Mouse (Mus musculus) liver, postnatal 0 days (tissue): ENCODE data around the gene Coq8b. TPM values are rescaled to one million over a fixed set of nuclear protein-coding genes. Genes with fewer than 3 reads are reported as not detected.
A peak's percentile ranks its signal among the peaks of the same experiment; 100 is the strongest.

ENCODE experiments used
- ATAC-seq: fragments of 200-750 bp; cut with Nextera tagmentation; 2 replicates; pipeline ENCODE4 v1.8.0; 2017; ENCODE audit warnings: mild to moderate bottlenecking, moderate library complexity
- DNase-seq: peaks from one replicate; pipeline ENCODE4 v3.0.0-alpha.2; 2016
- H3K27ac ChIP-seq: fragments of 300-500 bp; sonication (generic); 2 replicates; pipeline ENCODE4 v1.5.1; 2014; ENCODE audit warnings: antibody characterized with exemption, moderate library complexity, mild to moderate bottlenecking, low read depth
- H3K27me3 ChIP-seq: fragments of 300-500 bp; sonication (generic); 2 replicates; pipeline ENCODE4 v1.6.1; 2014; ENCODE audit warnings: low read length, control low read depth, mixed read lengths; ENCODE audit not compliant: insufficient read depth
- H3K36me3 ChIP-seq: fragments of 300-500 bp; sonication (generic); replicated peaks from 2 replicates; pipeline ENCODE4 v1.6.1; 2014; ENCODE audit warnings: mild to moderate bottlenecking, control low read depth, low read length, moderate library complexity, mixed read lengths; ENCODE audit not compliant: insufficient read depth
- H3K4me1 ChIP-seq: fragments of 300-500 bp; sonication (generic); 2 replicates; pipeline ENCODE4 v1.6.1; 2014; ENCODE audit warnings: antibody characterized with exemption, mild to moderate bottlenecking, control low read depth; ENCODE audit not compliant: insufficient read depth
- H3K4me2 ChIP-seq: fragments of 300-500 bp; sonication (generic); 2 replicates; pipeline ENCODE4 v1.6.1; 2014; ENCODE audit warnings: low read depth, mild to moderate bottlenecking, low read length, moderate library complexity, mixed read lengths
- H3K4me3 ChIP-seq: fragments of 300-500 bp; sonication (generic); 2 replicates; pipeline ENCODE4 v1.5.1; 2014; ENCODE audit warnings: low read depth, low read length
- H3K9ac ChIP-seq: fragments of 300-500 bp; sonication (generic); replicated peaks from 2 replicates; pipeline ENCODE4 v1.6.1; 2014; ENCODE audit warnings: mild to moderate bottlenecking, moderate library complexity
- H3K9me3 ChIP-seq: fragments of 300-500 bp; sonication (generic); 2 replicates; pipeline ENCODE4 v1.6.1; 2016; ENCODE audit warnings: mild to moderate bottlenecking, control low read depth, low read length, mixed read lengths
- CTCF ChIP-seq: sonication (generic); IDR thresholded peaks from 2 replicates; pipeline ENCODE4 v1.5.1; 2016; ENCODE audit warnings: antibody characterized with exemption, low read depth
- EP300 ChIP-seq: IDR thresholded peaks from 2 replicates; pipeline ENCODE4 v1.6.1; 2016; ENCODE audit warnings: antibody characterized with exemption, low read depth, mild to moderate bottlenecking
- WGBS: fragments of 180-500 bp; shearing (Covaris S2); extraction: QIAGEN DNeasy Blood & Tissue Kit; methylation state at CpG from one replicate; pipeline ENCODE4 v1.1.7; 2014; ENCODE audit not compliant: insufficient replicate concordance; 5-methylcytosine and 5-hydroxymethylcytosine counted together
- microRNA counts: library from miRNA; unstranded; fragments of <30 nt; microRNA quantifications from one replicate; lab custom pipeline; 2015
- microRNA-seq: library from miRNA; unstranded; fragments of <30 nt; microRNA quantifications from one replicate; pipeline ENCODE4, GENCODE M21; 2016
- polyA plus RNA-seq: library from polyadenylated mRNA; unstranded; fragments of >200 nt; fragmentation: Nextera tagmentation; extraction: Ambion mirVana; gene quantifications from 2 replicates; pipeline ENCODE4 v1.2.1, GENCODE M21; 2015

Coq8b gene
- polyA plus RNA-seq, 1 experiment from 2014 or later, result 20.1 TPM

DNA sequence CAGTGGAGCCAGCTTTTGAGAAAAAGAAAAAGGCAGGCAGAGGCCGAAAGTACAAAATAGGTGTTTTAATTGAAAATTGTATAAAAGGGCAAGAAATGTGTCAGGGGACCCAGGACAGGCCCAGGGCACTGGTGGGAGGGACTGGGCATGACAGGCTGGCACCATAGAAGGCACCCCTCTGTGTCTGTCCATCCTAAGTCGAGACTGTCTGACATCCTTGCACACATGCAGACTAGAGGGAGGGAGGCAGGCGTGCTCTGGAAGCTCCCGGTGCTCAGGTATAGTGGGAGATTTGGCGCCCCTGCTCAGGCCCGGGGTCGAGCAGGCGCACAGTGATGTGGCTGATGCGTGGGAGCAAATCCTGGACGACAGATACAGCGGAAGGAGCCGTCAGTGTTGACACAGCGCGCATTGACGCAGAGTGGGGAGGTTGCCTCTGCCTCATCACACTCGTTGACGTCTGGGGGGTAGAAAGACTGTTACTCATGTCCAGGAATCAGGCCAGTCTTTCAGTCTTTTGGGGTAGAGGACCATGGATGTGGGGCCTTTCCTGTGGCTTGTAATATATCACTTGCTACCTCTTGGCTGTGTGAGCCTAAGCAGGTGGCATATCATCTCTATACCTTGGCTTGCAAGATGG, 72.4 kb downstream of the Coq8b start:
- Histone ChIP-seq H3K4me1 (no peaks in the 10 kb centered on the region), H3K9me3 (no peaks in the 10 kb centered on the region), H3K4me3 (no peak overlapping the region), H3K27me3 (peaks cover 8% of the 10 kb centered on the region; the same call in 1 of the 2 replicates), H3K9ac (no peak overlapping the region), H3K36me3 (no peaks in the 10 kb centered on the region), H3K27ac (no peak overlapping the region), H3K4me2 (no peak overlapping the region)
- TF ChIP-seq CTCF (no peak), EP300 (no peak)
- WGBS, result 71% methylated on average over 17 of the region's 17 CpGs
- DNase-seq (no peak), ATAC-seq (no peak)

DNA sequence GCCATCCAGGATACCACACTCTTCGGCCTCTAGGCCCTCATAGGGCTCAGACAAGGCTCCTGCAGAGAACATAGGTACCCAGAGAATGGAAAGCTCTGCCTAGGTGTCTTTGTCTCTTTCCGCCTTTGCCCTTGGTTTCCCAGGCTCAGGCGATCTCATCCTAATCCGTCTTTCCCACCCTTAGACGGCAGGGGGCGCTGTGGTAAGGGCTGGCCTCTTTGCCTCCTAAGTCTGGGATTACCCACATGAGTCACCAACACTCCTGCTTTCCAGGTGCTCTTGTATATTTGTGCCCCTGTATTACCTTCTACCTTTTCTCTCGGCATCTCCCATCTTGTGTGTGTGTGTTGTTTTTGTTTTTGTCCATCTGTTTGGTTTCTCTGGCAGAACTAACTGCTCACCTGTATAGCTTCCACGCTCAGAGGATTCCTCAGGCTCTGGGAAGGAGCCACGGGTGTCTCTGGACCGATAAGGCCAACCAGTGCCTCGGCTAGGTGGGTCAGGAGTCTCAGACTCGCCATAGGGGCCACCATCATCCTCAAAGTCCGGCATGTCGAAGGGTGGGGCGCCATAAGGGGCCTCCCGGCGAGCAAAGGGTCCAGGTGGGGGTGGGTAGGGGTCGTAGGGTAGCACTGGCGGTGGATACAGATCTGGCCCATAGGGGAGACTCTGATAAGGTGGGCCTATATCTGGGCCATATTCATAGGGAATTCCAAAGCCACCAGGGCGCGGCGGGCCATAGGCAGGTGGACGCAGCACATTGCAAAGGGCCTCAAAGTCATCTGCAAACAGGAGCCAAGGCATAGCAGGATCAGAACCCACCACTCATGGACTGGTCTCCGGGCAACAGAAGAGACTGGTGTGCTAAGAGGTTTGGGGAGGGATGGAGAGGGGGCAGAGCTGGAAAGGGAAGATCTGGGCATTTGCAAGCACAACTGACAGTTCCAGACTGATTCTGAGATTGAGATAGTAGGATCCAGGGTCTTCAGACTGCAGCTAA, 73.6 kb downstream of the Coq8b start:
- Histone ChIP-seq H3K4me1 (no peaks in the 10 kb centered on the region), H3K36me3 (no peaks in the 10 kb centered on the region), H3K27me3 (peaks cover 16% of the 10 kb centered on the region), H3K9me3 (no peaks in the 10 kb centered on the region), H3K4me3 (no peak overlapping the region), H3K27ac (no peak overlapping the region), H3K9ac (no peak overlapping the region), H3K4me2 (no peak overlapping the region)
- WGBS, result 71% methylated on average over 24 of the region's 24 CpGs
- ATAC-seq (no peak), DNase-seq (peak; percentile 61)
- TF ChIP-seq CTCF, result peak; percentile 72
- no peak for TF ChIP-seq EP300

DNA sequence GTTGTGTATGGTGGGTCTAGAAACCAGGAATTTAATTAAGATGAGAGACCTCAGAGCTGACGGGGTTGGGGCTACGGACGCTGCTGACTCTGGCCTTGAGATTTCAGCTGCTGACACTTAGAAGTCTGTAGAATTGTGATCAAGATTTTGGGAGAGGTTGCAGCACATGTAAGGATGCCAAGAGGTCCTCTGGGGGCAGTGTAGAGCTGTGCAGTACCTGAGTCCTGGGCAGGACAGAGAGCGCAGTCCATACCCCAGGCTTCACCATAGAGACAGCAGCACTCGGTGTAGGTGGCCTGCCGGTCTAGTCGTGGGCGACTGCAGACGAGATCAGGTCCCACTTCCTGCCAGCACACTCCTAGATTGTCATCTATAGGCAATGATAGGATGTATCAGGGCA, 74.7 kb downstream of the Coq8b start:
- H3K27ac ChIP-seq, result no peak overlapping the region
- H3K4me3 ChIP-seq, result no peak overlapping the region
- no peaks in the 10 kb centered on the region for H3K9me3 ChIP-seq
- H3K4me1 ChIP-seq, result no peaks in the 10 kb centered on the region
- peaks cover 13% of the 10 kb centered on the region; the same call in 1 of the 2 replicates for H3K27me3 ChIP-seq
- 67% methylated on average over 9 of the region's 9 CpGs for WGBS
- TF ChIP-seq CTCF, result peak; percentile 27; the same call in 1 of the 2 replicates
- TF ChIP-seq EP300, result no peak
- ATAC-seq, result no peak
- no peaks in the 10 kb centered on the region for H3K36me3 ChIP-seq
- no peak overlapping the region for H3K4me2 ChIP-seq
- DNase-seq, result no peak
- H3K9ac ChIP-seq, result no peak overlapping the region

MicroRNA genes within 50 kb of the gene (microRNA counts, 519-probe panel; counts per million panel counts)
- not detected for microRNA mmu-miR-1191 (lab: Ali Mortazavi, UCI)

Small RNA genes within 50 kb of the gene (microRNA-seq; reads per million reads assigned to microRNA genes)
- 10.5 reads per million, percentile 19 among the genes with 10 or more reads in this experiment for gene Mir1191

Other genes with a start within 250 kb of the Coq8b start
- 70.2 and 81.9 TPM in 2 replicates for gene Cyp2a12, start 203.9 kb upstream of the Coq8b start, polyA plus RNA-seq
- 59.6 and 67.8 TPM in 2 replicates for gene Cyp2f2, start 113.1 kb upstream of the Coq8b start, polyA plus RNA-seq
- gene Cyp2t4, start 79.3 kb upstream of the Coq8b start, polyA plus RNA-seq, result not detected in 2 replicates
- 32.9 and 33.5 TPM in 2 replicates for gene Egln2, start 66.2 kb upstream of the Coq8b start, polyA plus RNA-seq
- gene Rab4b, start 54.1 kb upstream of the Coq8b start, polyA plus RNA-seq, result 31.5 and 32.7 TPM in 2 replicates
- not detected in 2 replicates for gene Gm21983, start 51.9 kb upstream of the Coq8b start, polyA plus RNA-seq
- gene Mia, start 51.9 kb upstream of the Coq8b start, polyA plus RNA-seq, result 0.88 and 0.99 TPM in 2 replicates
- 1.00 and 1.1 TPM in 2 replicates for gene BC024978, start 37.2 kb upstream of the Coq8b start, polyA plus RNA-seq
- gene Snrpa, start 36.8 kb upstream of the Coq8b start, polyA plus RNA-seq, result 39.3 and 44.9 TPM in 2 replicates
- 1.2 and 1.5 TPM in 2 replicates for gene Itpkc, start 4.4 kb upstream of the Coq8b start, polyA plus RNA-seq
- gene Numbl, start 25.4 kb downstream of the Coq8b start, polyA plus RNA-seq, result 1.1 and 1.2 TPM in 2 replicates
- gene Ltbp4, start 104.7 kb downstream of the Coq8b start, polyA plus RNA-seq, result 7.2 and 9.2 TPM in 2 replicates
- 9.5 and 10.9 TPM in 2 replicates for gene Shkbp1, start 123.0 kb downstream of the Coq8b start, polyA plus RNA-seq
- gene Gm20479, start 124.4 kb downstream of the Coq8b start, polyA plus RNA-seq, result 1.1 TPM in 1 of 2 replicates, not detected in the other
- 0.02 and 0.18 TPM in 2 replicates for gene Sptbn4, start 214.7 kb downstream of the Coq8b start, polyA plus RNA-seq
- gene Blvrb, start 215.0 kb downstream of the Coq8b start, polyA plus RNA-seq, result 372 and 407 TPM in 2 replicates
- gene Sertad3, start 240.7 kb downstream of the Coq8b start, polyA plus RNA-seq, result 16.2 and 17.0 TPM in 2 replicates